Mouse (Mus musculus): ENCODE results near the gene Inava. TPM values are rescaled to one million over a fixed set of nuclear protein-coding genes. Genes with fewer than 3 reads are reported as not detected.

Gene Inava
- polyA plus RNA-seq (2014; fragmentation: Illumina TruSeq; extraction: RNeasy Lipid Tissue Mini Kit (QIAGEN cat#74804); ENCODE audit: low read depth, low replicate concordance): not detected

GRCm38 (mm10) chr1:136233892-136234594, at the start of gene Inava:
Gene Inava (minus strand): TSS chr1:136234264.

GRCm38 (mm10) chr1:136260635-136261238, 26.7 kb upstream of the Inava start, which contains the start of gene Gpr25:
Gene Gpr25 (minus strand): TSS chr1:136260873.

GRCm38 (mm10) chr1:136212803-136213202, 21.3 kb downstream of the Inava start, which contains the start of gene Mroh3:
Gene Mroh3 (minus strand): TSS chr1:136212828.

Other genes starting within 250 kb of the Inava start
- gene Igfn1, start 227.9 kb downstream of the Inava start, polyA plus RNA-seq (2014; fragmentation: Illumina TruSeq; extraction: RNeasy Lipid Tissue Mini Kit (QIAGEN cat#74804); ENCODE audit: low read depth, low replicate concordance): 0.23 TPM
- gene Tmem9, start 226.1 kb downstream of the Inava start, polyA plus RNA-seq (2014; fragmentation: Illumina TruSeq; extraction: RNeasy Lipid Tissue Mini Kit (QIAGEN cat#74804); ENCODE audit: low read depth, low replicate concordance): 5.1 TPM
- not detected for gene Ascl5, start 183.5 kb downstream of the Inava start, polyA plus RNA-seq (2014; fragmentation: Illumina TruSeq; extraction: RNeasy Lipid Tissue Mini Kit (QIAGEN cat#74804); ENCODE audit: low read depth, low replicate concordance)
- gene Cacna1s, start 181.5 kb downstream of the Inava start, polyA plus RNA-seq (2014; fragmentation: Illumina TruSeq; extraction: RNeasy Lipid Tissue Mini Kit (QIAGEN cat#74804); ENCODE audit: low read depth, low replicate concordance): 0.41 TPM
- 0.23 TPM for gene Kif21b, start 102.9 kb downstream of the Inava start, polyA plus RNA-seq (2014; fragmentation: Illumina TruSeq; extraction: RNeasy Lipid Tissue Mini Kit (QIAGEN cat#74804); ENCODE audit: low read depth, low replicate concordance)
- gene Mroh3, start 21.4 kb downstream of the Inava start, polyA plus RNA-seq (2014; fragmentation: Illumina TruSeq; extraction: RNeasy Lipid Tissue Mini Kit (QIAGEN cat#74804); ENCODE audit: low read depth, low replicate concordance): not detected
- gene Gpr25, start 26.6 kb upstream of the Inava start, polyA plus RNA-seq (2014; fragmentation: Illumina TruSeq; extraction: RNeasy Lipid Tissue Mini Kit (QIAGEN cat#74804); ENCODE audit: low read depth, low replicate concordance): not detected
- 84.3 TPM for gene Camsap2, start 111.8 kb upstream of the Inava start, polyA plus RNA-seq (2014; fragmentation: Illumina TruSeq; extraction: RNeasy Lipid Tissue Mini Kit (QIAGEN cat#74804); ENCODE audit: low read depth, low replicate concordance)
- gene Ddx59, start 181.0 kb upstream of the Inava start, polyA plus RNA-seq (2014; fragmentation: Illumina TruSeq; extraction: RNeasy Lipid Tissue Mini Kit (QIAGEN cat#74804); ENCODE audit: low read depth, low replicate concordance): 4.7 TPM
- 0.76 TPM for gene Kif14, start 232.1 kb upstream of the Inava start, polyA plus RNA-seq (2014; fragmentation: Illumina TruSeq; extraction: RNeasy Lipid Tissue Mini Kit (QIAGEN cat#74804); ENCODE audit: low read depth, low replicate concordance)